Mouse (Mus musculus) neutrophil, adult 83 days (primary cell): ENCODE data around the gene Vwce. TPM values are rescaled to one million over a fixed set of nuclear protein-coding genes. Genes with fewer than 3 reads are reported as not detected.

Experiments
- total RNA-seq, 2 experiments: library from RNA; stranded (reverse); gene quantifications; one replicate each; pipeline ENCODE4 v1.2.4; 2023

Vwce gene
- 1 to 10 TPM in 1 of 2 experiments, under 1 TPM in 1; 0.46 to 1.2 TPM for total RNA-seq

DNA sequence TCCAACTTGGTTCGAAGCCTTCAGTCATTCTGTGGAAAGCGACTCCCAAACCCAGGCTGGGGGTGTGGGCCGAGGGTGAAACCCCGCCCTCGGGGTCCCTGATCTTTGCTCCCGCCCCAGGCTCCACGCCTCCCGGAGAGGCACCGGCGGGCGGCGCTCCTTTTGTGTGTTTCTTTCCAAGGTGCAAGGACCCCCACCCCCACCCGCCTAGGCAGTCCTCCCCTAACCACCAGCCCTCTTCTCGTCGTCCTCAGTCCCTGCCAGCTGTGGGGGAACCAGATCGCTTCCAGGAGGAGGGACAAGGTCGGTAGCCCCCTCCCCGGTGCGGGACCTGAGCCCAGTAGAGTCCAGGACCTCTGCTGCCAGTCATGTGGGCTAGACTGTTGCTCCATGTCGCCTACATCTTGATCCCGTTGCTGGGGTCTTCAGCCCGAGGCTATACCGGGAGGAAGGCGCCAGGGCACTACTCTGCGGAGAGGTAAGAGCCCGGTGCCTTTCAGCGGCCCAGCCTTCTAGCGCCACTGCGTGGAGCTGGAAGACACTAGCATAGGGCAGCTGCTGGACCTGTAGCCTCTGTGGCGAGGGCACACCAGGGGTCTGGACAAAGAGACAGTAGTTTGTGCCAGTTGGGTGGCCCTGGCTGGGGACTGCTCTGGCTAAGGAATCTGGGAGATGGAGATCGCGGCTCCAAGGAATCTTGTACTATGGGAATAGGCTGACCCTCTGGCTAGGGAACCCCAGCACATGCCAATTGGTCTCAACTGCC lies at the start of gene Vwce:
Vwce (plus strand) TSS at position 108 of the 766 bp plus-strand sequence.

DNA sequence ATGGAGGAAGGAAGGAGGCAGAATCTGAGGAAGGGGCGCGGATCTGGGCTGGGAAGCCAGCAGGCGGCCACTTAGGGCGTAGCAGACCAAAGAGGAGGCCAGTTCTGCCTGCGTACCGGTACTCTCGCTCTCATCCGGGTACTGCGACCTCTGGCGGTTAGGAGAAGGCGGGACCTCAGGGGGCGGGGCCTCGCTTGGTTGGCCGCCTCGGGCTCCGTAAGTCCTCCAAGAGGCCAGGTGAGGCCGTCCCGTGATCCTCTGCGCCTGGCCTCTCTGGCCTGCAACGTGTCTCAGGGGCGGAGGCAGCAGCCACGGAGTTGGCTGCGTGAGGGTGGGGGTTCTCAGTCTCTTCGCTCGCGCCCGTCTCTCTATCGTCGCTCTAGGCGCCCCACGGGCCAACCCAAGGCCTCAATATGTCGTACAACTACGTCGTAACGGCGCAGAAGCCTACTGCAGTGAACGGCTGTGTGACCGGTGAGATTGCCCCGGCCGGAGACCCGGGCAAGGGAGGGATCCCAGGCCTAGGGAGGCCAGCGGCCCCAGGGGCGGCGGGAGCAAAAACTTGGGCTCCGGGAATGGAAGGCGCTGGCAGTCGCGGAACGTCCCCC lies 28.6 kb upstream of the Vwce start, which contains the start of the genes Ddb1 and Tkfc:
Ddb1 (plus strand) TSS at position 35 of the 608 bp plus-strand sequence.
Tkfc (minus strand) TSS at position 362 of the 608 bp plus-strand sequence.

DNA sequence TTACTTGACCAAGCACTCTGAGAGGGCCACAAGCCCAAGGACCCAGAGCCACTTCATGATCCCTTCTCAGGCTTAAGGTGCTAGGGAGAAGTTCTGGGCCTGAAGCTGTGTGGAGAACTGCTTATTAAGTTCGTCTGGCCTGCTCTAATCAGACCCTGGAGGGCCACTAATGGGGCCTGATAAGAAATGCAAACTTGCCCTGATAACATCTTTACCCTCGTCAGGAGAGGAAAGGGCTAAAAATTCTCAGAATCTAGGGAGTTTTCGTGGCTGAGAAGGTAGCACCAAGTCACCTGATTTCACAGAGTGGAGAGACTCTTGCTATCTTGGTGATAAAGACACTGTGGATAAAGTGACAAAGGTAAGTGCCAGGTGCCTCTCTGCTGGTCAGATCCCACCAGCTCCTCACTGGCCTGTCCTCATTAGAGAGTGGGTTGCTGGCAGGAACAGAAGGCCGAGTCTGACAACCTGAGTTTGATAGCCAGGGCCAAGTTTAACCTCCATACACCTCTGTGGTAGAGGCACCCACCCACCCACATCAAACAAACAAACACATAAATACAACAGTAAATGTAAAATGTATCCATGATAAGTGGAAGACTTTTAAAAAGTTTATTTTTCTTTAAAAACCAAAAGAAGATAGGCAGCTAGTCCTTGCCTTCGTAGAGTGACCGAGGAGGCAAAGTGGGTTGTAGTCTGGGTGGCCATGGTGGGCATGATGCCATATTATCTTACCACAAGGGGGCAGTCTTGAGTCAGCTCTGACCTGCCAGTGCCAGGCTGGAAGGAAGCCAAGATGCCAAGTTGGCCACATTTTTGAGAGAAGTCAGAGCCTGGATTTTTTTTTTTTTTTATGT lies 44.1 kb downstream of the Vwce start, which contains the start of gene Pga5:
Pga5 (minus strand) TSS at position 157 of the 857 bp plus-strand sequence.

GRCm38 (mm10) chr19:10688537-10689352 lies 54.7 kb downstream of the Vwce start, which contains the start of gene Vps37c:
TSS of gene Vps37c (plus strand) at chr19:10688735.

Other genes with a start within 250 kb of the Vwce start
- gene Syt7, start 245.1 kb upstream of the Vwce start, total RNA-seq = not detected
- gene Lrrc10b, start 176.7 kb upstream of the Vwce start, total RNA-seq = not detected
- 1 to 10 TPM; 1.2 to 1.9 TPM for gene Ppp1r32, start 151.3 kb upstream of the Vwce start, total RNA-seq
- gene Cpsf7, start 108.9 kb upstream of the Vwce start, total RNA-seq = 10 to 100 TPM; 72.4 to 78.9 TPM
- 10 to 100 TPM; 35.0 to 40.0 TPM for gene Sdhaf2, start 108.1 kb upstream of the Vwce start, total RNA-seq
- 10 to 100 TPM; 45.4 to 47.5 TPM for gene Tmem216, start 78.0 kb upstream of the Vwce start, total RNA-seq
- 10 to 100 TPM; 42.0 to 46.2 TPM for gene Cyb561a3, start 57.0 kb upstream of the Vwce start, total RNA-seq
- 1 to 10 TPM; 6.4 to 7.9 TPM for gene Tmem138, start 56.9 kb upstream of the Vwce start, total RNA-seq
- gene Ddb1, start 28.9 kb upstream of the Vwce start, total RNA-seq = 100 to 1,000 TPM; 103 to 114 TPM
- 1 to 10 TPM; 6.6 to 8.1 TPM for gene Tkfc, start 28.6 kb upstream of the Vwce start, total RNA-seq
- not detected for gene Pga5, start 43.9 kb downstream of the Vwce start, total RNA-seq
- gene Vps37c, start 54.5 kb downstream of the Vwce start, total RNA-seq = 10 to 100 TPM; 44.6 to 48.3 TPM
- gene Cd5, start 104.8 kb downstream of the Vwce start, total RNA-seq = under 1 TPM in 1 of 2 experiments, not detected in 1; 0.22 TPM
- 1 to 10 TPM in 1 of 2 experiments, under 1 TPM in 1; 0.99 to 2.1 TPM for gene Cd6, start 195.8 kb downstream of the Vwce start, total RNA-seq
- gene Slc15a3, start 205.5 kb downstream of the Vwce start, total RNA-seq = 100 to 1,000 TPM; 131 to 142 TPM
- gene Tmem132a, start 235.7 kb downstream of the Vwce start, total RNA-seq = under 1 TPM; 0.31 to 0.81 TPM
- 10 to 100 TPM; 27.1 to 32.1 TPM for gene Tmem109, start 247.8 kb downstream of the Vwce start, total RNA-seq